8 mouse cellular contexts compared by ENCODE assay signal in the genomic region with DNA sequence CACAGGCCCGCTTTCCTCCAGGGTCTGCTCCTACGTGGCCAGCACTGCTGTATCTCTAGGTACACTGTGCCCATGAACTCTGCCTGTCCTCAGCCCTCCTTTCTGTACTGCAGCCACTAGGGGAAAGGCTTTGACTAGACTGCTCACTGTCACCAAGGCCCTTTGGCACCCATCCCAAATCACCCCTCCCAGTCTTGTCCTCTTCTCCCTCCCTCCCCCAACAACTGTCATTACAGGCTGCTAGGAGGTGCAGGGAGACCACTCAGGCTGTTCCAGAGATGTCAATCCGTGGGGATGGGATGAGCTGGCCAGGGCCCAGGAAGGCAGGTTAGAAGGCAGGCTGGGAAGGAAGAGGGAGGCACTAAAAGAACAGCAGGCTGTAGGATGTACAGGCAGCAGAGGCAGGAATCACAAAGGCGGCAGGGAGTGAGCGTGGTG. TPM values are rescaled to one million over a fixed set of nuclear protein-coding genes. Genes with fewer than 3 reads are reported as not detected.
DNase-seq lines count a peak whose midpoint lies in the region; ATAC-seq and TF ChIP-seq lines count a peak whose summit lies in the region.

No protein-coding gene starts in this region.

- no peaks in the 10 kb centered on the region for H3K27me3 ChIP-seq in hindbrain, postnatal 0 days (ENCODE audit: insufficient read depth, low read length)

- no peak overlapping the region for H3K4me2 ChIP-seq in hindbrain, postnatal 0 days (ENCODE audit: low read depth, low read length)

- no peaks in the 10 kb centered on the region for H3K9me3 ChIP-seq in hindbrain, postnatal 0 days (ENCODE audit: low read length)

- no peak for TF ChIP-seq CTCF in left cerebral cortex, adult 2 months (IDR thresholded peaks at IDR 0.05)
- peak; percentile 61 for TF ChIP-seq CTCF in hindbrain, postnatal 0 days (IDR thresholded peaks at IDR 0.05; ENCODE audit: low read depth)

- 53% methylated on average over 5 of the region's 5 CpGs for WGBS in hindbrain, postnatal 0 days

- DNase-seq in left cerebral cortex, adult 2 months (ENCODE audit: extremely low spot score in 1 of 2, low spot score in 2 of 2): no peak
- DNase-seq in left cerebral cortex, postnatal 25 days (ENCODE audit: low spot score in 2 of 2): no peak
- DNase-seq in adrenal gland, postnatal 25 days: peak; percentile 35
- DNase-seq in cerebellum, postnatal 10 days: peak; percentile 83 to 87
- peak; percentile 86 for DNase-seq in hindbrain, postnatal 0 days (ENCODE audit: low spot score)
- no peak for DNase-seq in spleen, postnatal 14 days (ENCODE audit: low spot score in 2 of 2)
- no peak for DNase-seq in gastrocnemius, adult 18-20 months (ENCODE audit: low spot score)
- no peak for DNase-seq in T-cell, adult 2 months (ENCODE audit: low spot score)

- peaks cover 11% of the 10 kb centered on the region for H3K4me1 ChIP-seq in hindbrain, postnatal 0 days (ENCODE audit: insufficient read depth, low read length)

- H3K4me3 ChIP-seq in left cerebral cortex, adult 2 months: no peak overlapping the region
- no peak overlapping the region for H3K4me3 ChIP-seq in hindbrain, postnatal 0 days (ENCODE audit: low read length)

- H3K27ac ChIP-seq in left cerebral cortex, adult 2 months: peak overlapping the region; percentile 55
- peak overlapping the region; percentile 41; the same call in 1 of the 2 replicates for H3K27ac ChIP-seq in hindbrain, postnatal 0 days

- intact Hi-C loops in left cerebral cortex, adult 2 months (cut with DNase I): no loop called here
- intact Hi-C loops in left cerebral cortex, postnatal 25 days (cut with DNase I): no loop called here

- H3K9ac ChIP-seq in hindbrain, postnatal 0 days (replicated peaks; ENCODE audit: low read length): no peak overlapping the region

- no peaks in the 10 kb centered on the region for H3K36me3 ChIP-seq in hindbrain, postnatal 0 days (ENCODE audit: insufficient read depth, low read length)

- ATAC-seq in hindbrain, postnatal 0 days: peak; percentile 83

RNA-seq across cellular contexts. Expression of gene 1700086D15Rik, which starts 51.9 kb away (rescaled TPM):
- 1 to 10 TPM; 3.5 to 4.0 TPM for total RNA-seq in left cerebral cortex, adult 2 months (2021)
- total RNA-seq in left cerebral cortex, postnatal 25 days (2021): 1 to 10 TPM; 2.7 to 4.5 TPM
- 0.86 TPM in 1 of 2 replicates, not detected in the other for total RNA-seq in adrenal gland, postnatal 25 days (2021)
- total RNA-seq in hindbrain, postnatal 0 days (2014; rRNA removed): 0.94 and 3.2 TPM in 2 replicates
- 0.39 and 0.59 TPM in 2 replicates for polyA plus RNA-seq in hindbrain, postnatal 0 days (2015; fragmentation: Nextera tagmentation; extraction: Ambion mirVana)
- total RNA-seq in gastrocnemius, adult 18-20 months (2021): under 1 TPM in 1 of 2 experiments, not detected in 1; 0.21 TPM

RNA-seq across cellular contexts. Expression of gene Arhgap44, which starts 55.0 kb away (rescaled TPM):
- 100 to 1,000 TPM; 137 to 142 TPM for total RNA-seq in left cerebral cortex, adult 2 months (2021)
- total RNA-seq in left cerebral cortex, postnatal 25 days (2021): 100 to 1,000 TPM; 148 to 149 TPM
- 7.8 and 8.4 TPM in 2 replicates for total RNA-seq in adrenal gland, postnatal 25 days (2021)
- 40.7 and 43.1 TPM in 2 replicates for total RNA-seq in hindbrain, postnatal 0 days (2014; rRNA removed)
- 21.3 and 23.0 TPM in 2 replicates for polyA plus RNA-seq in hindbrain, postnatal 0 days (2015; fragmentation: Nextera tagmentation; extraction: Ambion mirVana)
- total RNA-seq in gastrocnemius, adult 18-20 months (2021): 10 to 100 TPM in 1 of 2 experiments, 1 to 10 TPM in 1; 9.2 to 11.4 TPM

Comparison
In these comparisons a context has a peak if more than half of its experiments do, and no peak if none do; other contexts are left out.
1. DNase-seq: peak in adrenal gland, postnatal 25 days (single experiment), cerebellum, postnatal 10 days (2 of 2) and hindbrain, postnatal 0 days (single experiment); none in left cerebral cortex, adult 2 months (0 of 2), left cerebral cortex, postnatal 25 days (0 of 2), spleen, postnatal 14 days (0 of 2), gastrocnemius, adult 18-20 months (single experiment) and T-cell, adult 2 months (single experiment).